Mouse (Mus musculus) forebrain, embryonic 16.5 days (tissue): ENCODE measurements at regions not wholly inside any gene's neighbourhood (a gene's known extent, or its start where the extent isn't known, plus 50 kb on each side); places are given as distances from the start of the nearest gene placed in this dataset.

ENCODE experiments used
- ATAC-seq: fragments of 200-750 bp; cut with Nextera tagmentation; 2 replicates; pipeline ENCODE4 v1.8.0; 2017; ENCODE audit warnings: mild to moderate bottlenecking, moderate library complexity
- H3K27ac ChIP-seq: fragments of 300-500 bp; sonication (generic); 2 replicates; pipeline ENCODE4 v1.5.1; 2014; ENCODE audit warnings: low read length, control low read depth
- H3K27me3 ChIP-seq: fragments of 300-500 bp; sonication (generic); replicated peaks from 2 replicates; pipeline ENCODE4 v1.6.1; 2014; ENCODE audit warnings: low read length; ENCODE audit not compliant: control insufficient read depth, insufficient read depth
- H3K36me3 ChIP-seq: fragments of 300-500 bp; sonication (generic); 2 replicates; pipeline ENCODE4 v1.6.1; 2014; ENCODE audit not compliant: control insufficient read depth, insufficient read depth
- H3K4me1 ChIP-seq: fragments of 300-500 bp; sonication (generic); replicated peaks from 2 replicates; pipeline ENCODE4 v1.6.1; 2014; ENCODE audit warnings: low read length; ENCODE audit not compliant: control insufficient read depth, insufficient read depth
- H3K4me2 ChIP-seq: fragments of 300-500 bp; sonication (generic); 2 replicates; pipeline ENCODE4 v1.6.1; 2014; ENCODE audit warnings: mild to moderate bottlenecking, low read length, control low read depth
- H3K4me3 ChIP-seq: fragments of 300-500 bp; sonication (generic); replicated peaks from 2 replicates; pipeline ENCODE4 v1.5.1; 2014; ENCODE audit warnings: mild to moderate bottlenecking, low read length, control low read depth
- H3K9ac ChIP-seq: fragments of 300-500 bp; sonication (generic); replicated peaks from 2 replicates; pipeline ENCODE4 v1.6.1; 2014; ENCODE audit warnings: low read depth, low read length, control low read depth
- H3K9me3 ChIP-seq: fragments of 300-500 bp; sonication (generic); 2 replicates; pipeline ENCODE4 v1.6.1; 2016; ENCODE audit warnings: low read length; ENCODE audit not compliant: control insufficient read depth
- WGBS: fragments of 180-500 bp; shearing (Covaris S2); extraction: QIAGEN DNeasy Blood & Tissue Kit; methylation state at CpG from one replicate; pipeline ENCODE4 v1.1.7; 2014; 5-methylcytosine and 5-hydroxymethylcytosine counted together

GRCm38 (mm10) chr4:32174771-32175170 lies 63.8 kb upstream of the Bach2 start:
- Histone ChIP-seq H3K4me3 (no peak overlapping the region), H3K36me3 (no peaks in the 10 kb centered on the region), H3K9ac (no peak overlapping the region), H3K4me2 (no peak overlapping the region), H3K4me1 (peaks cover 6% of the 10 kb centered on the region; the same call in 1 of the 2 replicates), H3K27ac (no peak overlapping the region), H3K27me3 (no peaks in the 10 kb centered on the region), H3K9me3 (no peaks in the 10 kb centered on the region)
- WGBS, result 87% methylated on average over 7 of the region's 7 CpGs
- no peak for ATAC-seq

- no peak for ATAC-seq
- no peak overlapping the region for H3K27ac ChIP-seq
- no peak overlapping the region for H3K9ac ChIP-seq
- peaks cover 8% of the 10 kb centered on the region; the same call in 1 of the 2 replicates for H3K4me1 ChIP-seq
- H3K9me3 ChIP-seq, result no peaks in the 10 kb centered on the region
- no peak overlapping the region for H3K4me3 ChIP-seq
- no peaks in the 10 kb centered on the region for H3K36me3 ChIP-seq
- no peaks in the 10 kb centered on the region for H3K27me3 ChIP-seq
- 74% methylated on average over 7 of the region's 7 CpGs for WGBS
- H3K4me2 ChIP-seq, result no peak overlapping the region
Observed at GRCm38 (mm10) chr4:32175231-32175630, 63.4 kb upstream of the Bach2 start.

- no peak overlapping the region for H3K4me3 ChIP-seq
- ATAC-seq, result no peak
- H3K9me3 ChIP-seq, result no peaks in the 10 kb centered on the region
- H3K27ac ChIP-seq, result no peak overlapping the region
- WGBS, result 49% methylated on average over 6 of the region's 6 CpGs
- no peaks in the 10 kb centered on the region for H3K27me3 ChIP-seq
- no peaks in the 10 kb centered on the region for H3K36me3 ChIP-seq
- no peak overlapping the region for H3K9ac ChIP-seq
- H3K4me1 ChIP-seq, result peaks cover 8% of the 10 kb centered on the region; the same call in 1 of the 2 replicates
- H3K4me2 ChIP-seq, result no peak overlapping the region
Observed at GRCm38 (mm10) chr4:32175853-32176448, 62.7 kb upstream of the Bach2 start.

- H3K4me3 ChIP-seq, result no peak overlapping the region
- 15% methylated on average over 4 of the region's 4 CpGs for WGBS
- ATAC-seq, result no peak
Observed at GRCm38 (mm10) chr4:32176449-32177135, 62.0 kb upstream of the Bach2 start.

GRCm38 (mm10) chr4:32177933-32178639 lies 60.5 kb upstream of the Bach2 start:
- Histone ChIP-seq H3K9ac (no peak overlapping the region), H3K27ac (no peak overlapping the region), H3K36me3 (no peaks in the 10 kb centered on the region), H3K4me1 (peaks cover 8% of the 10 kb centered on the region; the same call in 1 of the 2 replicates), H3K9me3 (no peaks in the 10 kb centered on the region), H3K27me3 (no peaks in the 10 kb centered on the region), H3K4me3 (no peak overlapping the region), H3K4me2 (no peak overlapping the region)
- WGBS, result 65% methylated on average over 7 of the region's 7 CpGs
- ATAC-seq, result no peak

More at GRCm38 (mm10) chr4:32176449-32177135, 62.0 kb upstream of the Bach2 start:
- H3K9me3 ChIP-seq, result no peaks in the 10 kb centered on the region
- no peak overlapping the region for H3K4me2 ChIP-seq
- H3K36me3 ChIP-seq, result no peaks in the 10 kb centered on the region
- no peak overlapping the region for H3K9ac ChIP-seq
- H3K4me1 ChIP-seq, result peaks cover 8% of the 10 kb centered on the region; the same call in 1 of the 2 replicates
- H3K27ac ChIP-seq, result no peak overlapping the region
- no peaks in the 10 kb centered on the region for H3K27me3 ChIP-seq

DNA sequence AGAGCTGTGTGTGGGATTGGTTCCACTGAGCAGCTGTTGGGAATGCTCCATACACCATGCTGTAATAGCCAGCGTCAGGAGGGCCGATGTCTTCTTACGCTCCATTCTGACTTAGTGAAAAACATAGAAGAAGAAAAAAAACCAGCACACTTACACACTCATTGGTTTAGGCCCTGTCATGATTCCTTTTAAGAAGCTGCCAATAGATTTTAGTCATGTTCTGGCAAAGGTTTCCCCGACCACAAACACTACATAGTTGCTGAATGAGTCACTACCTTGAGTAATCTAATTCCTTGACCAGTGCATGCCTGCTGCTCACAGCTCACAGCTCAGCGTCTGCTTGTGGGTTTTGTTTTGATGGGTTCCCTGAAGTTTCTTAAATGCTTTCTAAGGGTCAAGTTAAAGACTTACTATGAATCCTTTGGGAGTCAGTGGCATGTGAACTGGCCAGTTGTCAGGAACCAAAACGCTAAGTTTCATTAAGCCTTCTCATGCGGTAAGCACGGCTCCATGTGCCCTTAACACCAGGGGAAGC lies 58.8 kb upstream of the Bach2 start:
- Histone ChIP-seq H3K4me3 (no peak overlapping the region), H3K9ac (no peak overlapping the region), H3K4me1 (peaks cover 8% of the 10 kb centered on the region; the same call in 1 of the 2 replicates), H3K27me3 (no peaks in the 10 kb centered on the region), H3K27ac (no peak overlapping the region), H3K9me3 (no peaks in the 10 kb centered on the region), H3K36me3 (no peaks in the 10 kb centered on the region), H3K4me2 (no peak overlapping the region)
- WGBS, result 22% methylated on average over 8 of the region's 8 CpGs
- ATAC-seq, result peak; percentile 83

GRCm38 (mm10) chr4:32183791-32184190 lies 54.8 kb upstream of the Bach2 start:
- H3K4me1 ChIP-seq, result peaks cover 25% of the 10 kb centered on the region
- ATAC-seq, result no peak
- H3K36me3 ChIP-seq, result no peaks in the 10 kb centered on the region
- H3K27me3 ChIP-seq, result no peaks in the 10 kb centered on the region
- H3K9me3 ChIP-seq, result no peaks in the 10 kb centered on the region
- no peak overlapping the region for H3K27ac ChIP-seq
- no peak overlapping the region for H3K9ac ChIP-seq
- no peak overlapping the region for H3K4me3 ChIP-seq
- WGBS, result 80% methylated on average over 4 of the region's 4 CpGs
- H3K4me2 ChIP-seq, result no peak overlapping the region

- H3K4me1 ChIP-seq, result peaks cover 27% of the 10 kb centered on the region
- no peak overlapping the region for H3K9ac ChIP-seq
- H3K36me3 ChIP-seq, result no peaks in the 10 kb centered on the region
- no peak for ATAC-seq
- peak overlapping the region; percentile 43; the same call in 1 of the 2 replicates for H3K27ac ChIP-seq
- no peak overlapping the region for H3K4me3 ChIP-seq
- H3K9me3 ChIP-seq, result no peaks in the 10 kb centered on the region
- WGBS, result 69% methylated on average over 10 of the region's 10 CpGs
- no peaks in the 10 kb centered on the region for H3K27me3 ChIP-seq
- no peak overlapping the region for H3K4me2 ChIP-seq
Observed at GRCm38 (mm10) chr4:32185986-32186385, 52.6 kb upstream of the Bach2 start.

DNA sequence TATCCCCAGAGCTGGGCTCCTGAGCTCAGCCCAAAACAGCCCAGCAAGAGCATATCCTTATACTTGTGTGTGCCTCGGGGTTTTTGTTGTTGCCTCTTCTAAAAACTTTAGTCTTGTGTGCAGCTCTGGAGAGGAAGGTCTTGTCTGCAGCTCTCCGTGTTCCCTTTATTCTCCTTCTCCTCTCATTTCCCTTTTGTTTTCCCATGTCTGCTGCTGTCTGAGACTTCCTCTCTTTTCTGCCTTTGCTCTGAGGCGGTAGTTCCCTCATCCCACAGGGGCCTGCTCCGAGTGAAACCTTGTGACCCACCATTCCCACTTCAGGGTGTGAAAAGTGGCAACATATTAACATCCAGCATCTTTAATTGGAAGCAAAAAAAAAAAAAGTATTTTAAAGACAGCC lies 51.5 kb upstream of the Bach2 start:
- Histone ChIP-seq H3K4me2 (no peak overlapping the region), H3K27me3 (no peaks in the 10 kb centered on the region), H3K9me3 (no peaks in the 10 kb centered on the region), H3K9ac (no peak overlapping the region), H3K27ac (no peak overlapping the region), H3K36me3 (no peaks in the 10 kb centered on the region), H3K4me3 (no peak overlapping the region), H3K4me1 (peaks cover 27% of the 10 kb centered on the region)
- ATAC-seq, result no peak
- WGBS, result 30% methylated on average over 4 of the region's 4 CpGs
